Mouse (Mus musculus) CH12.LX (cell line): Measurements from ENCODE around the gene Odf3l2. TPM values are rescaled to one million over a fixed set of nuclear protein-coding genes. Genes with fewer than 3 reads are reported as not detected.

ENCODE experiments used
- DNase-seq: peaks from one replicate; pipeline ENCODE4 v3.0.0-alpha.2; 2013; ENCODE audit errors: extremely low read depth
- H3K27ac ChIP-seq: 2 replicates; pipeline ENCODE4 v1.5.1; 2012; ENCODE audit warnings: low read depth, mild to moderate bottlenecking, control low read depth, moderate library complexity; ENCODE audit not compliant: insufficient read depth
- H3K27me3 ChIP-seq: replicated peaks from 2 replicates; pipeline ENCODE3; 2012; ENCODE audit warnings: inconsistent platforms
- H3K36me3 ChIP-seq, 2 experiments: replicated peaks in 1 of 2; 2 replicates each; pipeline versions ENCODE3 to v1.6.1; 2012; ENCODE audit warnings: inconsistent platforms in 1 of 2, low read length in 1 of 2, mild to moderate bottlenecking in 1 of 2, mixed read lengths in 1 of 2, moderate library complexity in 1 of 2; ENCODE audit not compliant: control insufficient read depth in 1 of 2, insufficient read depth in 1 of 2
- H3K4me1 ChIP-seq, 2 experiments: 2 replicates each; pipeline ENCODE4 v1.6.1; 2012; ENCODE audit warnings: inconsistent platforms in 1 of 2, moderate library complexity in 1 of 2; ENCODE audit not compliant: insufficient read depth in 2 of 2, control insufficient read depth in 1 of 2
- H3K4me2 ChIP-seq: 2 replicates; pipeline ENCODE4 v1.6.1; 2012; ENCODE audit warnings: low read depth, mild to moderate bottlenecking, control low read depth; ENCODE audit not compliant: poor library complexity, insufficient read depth, severe bottlenecking
- H3K4me3 ChIP-seq, 3 experiments: fragments of 150-350 bp in 1 of 3; sonication (generic) in 1 of 3; replicated peaks in 1 of 3; 2 replicates each; pipeline versions ENCODE3 to v1.5.1; 2011 to 2012; ENCODE audit warnings: low read depth in 2 of 3, low read length in 2 of 3, mild to moderate bottlenecking in 2 of 3, moderate library complexity in 2 of 3, control low read depth in 1 of 3, improper control_type of control experiment in 1 of 3, inconsistent platforms in 1 of 3, mixed read lengths in 1 of 3; ENCODE audit not compliant: poor library complexity in 1 of 3
- H3K79me2 ChIP-seq: replicated peaks from 2 replicates; pipeline ENCODE4 v1.6.1; 2012; ENCODE audit warnings: mild to moderate bottlenecking, moderate library complexity; ENCODE audit not compliant: control insufficient read depth, poor library complexity, insufficient read depth, severe bottlenecking; ENCODE audit errors: extremely low read depth
- H3K9ac ChIP-seq: 2 replicates; pipeline ENCODE4 v1.6.1; 2012; ENCODE audit warnings: low read depth, mild to moderate bottlenecking, control low read depth, moderate library complexity; ENCODE audit not compliant: insufficient read depth
- H3K9me3 ChIP-seq: replicated peaks from 2 replicates; pipeline ENCODE3; 2012; ENCODE audit warnings: low read length, inconsistent platforms, mixed read lengths
- BHLHE40 ChIP-seq: IDR thresholded peaks from 2 replicates; pipeline ENCODE4 v1.6.1; 2011; ENCODE audit warnings: mild to moderate bottlenecking, low read depth, low read length, improper control_type of control experiment
- CHD2 ChIP-seq: IDR thresholded peaks from 2 replicates; pipeline ENCODE4 v1.6.1; 2011; ENCODE audit warnings: low read length, improper control_type of control experiment
- CTCF ChIP-seq, 2 experiments: IDR thresholded peaks in 1 of 2; conservative IDR thresholded peaks in 1 of 2; 2 replicates each; pipeline ENCODE4 v1.5.1; 2011 to 2012; ENCODE audit warnings: low read depth in 2 of 2, low read length in 2 of 2, improper control_type of control experiment in 1 of 2, inconsistent platforms in 1 of 2, mild to moderate bottlenecking in 1 of 2, moderate library complexity in 1 of 2
- EP300 ChIP-seq: IDR thresholded peaks from 2 replicates; pipeline ENCODE4 v1.6.1; 2011; ENCODE audit warnings: low read length, improper control_type of control experiment
- GABPA ChIP-seq: IDR thresholded peaks from 2 replicates; pipeline ENCODE4 v1.6.1; 2012; ENCODE audit warnings: low read depth, low read length, improper control_type of control experiment, inconsistent platforms; ENCODE audit not compliant: insufficient replicate concordance
- IRF4 ChIP-seq: IDR thresholded peaks from 2 replicates; pipeline ENCODE4 v1.6.1; 2014; ENCODE audit warnings: low read depth, mild to moderate bottlenecking, inconsistent platforms, low read length, improper control_type of control experiment
- KAT2A ChIP-seq: IDR thresholded peaks from 2 replicates; pipeline ENCODE4 v1.6.1; 2012; ENCODE audit warnings: low read length, improper control_type of control experiment, inconsistent platforms; ENCODE audit not compliant: insufficient replicate concordance
- MAFK ChIP-seq: IDR thresholded peaks from 2 replicates; pipeline ENCODE4 v1.6.1; 2011; ENCODE audit warnings: low read length, improper control_type of control experiment; ENCODE audit not compliant: insufficient replicate concordance
- MAX ChIP-seq: IDR thresholded peaks from 2 replicates; pipeline ENCODE4 v1.6.1; 2011; ENCODE audit warnings: low read length, improper control_type of control experiment
- MXI1 ChIP-seq: IDR thresholded peaks from 2 replicates; pipeline ENCODE4 v1.6.1; 2011; ENCODE audit warnings: mild to moderate bottlenecking, low read depth, low read length, improper control_type of control experiment
- NELFE ChIP-seq: IDR thresholded peaks from 2 replicates; pipeline ENCODE4 v1.6.1; 2011; ENCODE audit warnings: low read depth, low read length, improper control_type of control experiment
- PAX5 ChIP-seq: IDR thresholded peaks from 2 replicates; pipeline ENCODE4 v1.6.1; 2012; ENCODE audit warnings: low read length, inconsistent platforms, mixed read lengths
- SIN3A ChIP-seq: IDR thresholded peaks from 2 replicates; pipeline ENCODE4 v1.6.1; 2012; ENCODE audit warnings: low read length, improper control_type of control experiment, inconsistent platforms
- SMC3 ChIP-seq: IDR thresholded peaks from 2 replicates; pipeline ENCODE4 v1.6.1; 2011; ENCODE audit warnings: low read depth, low read length, improper control_type of control experiment
- TCF12 ChIP-seq: IDR thresholded peaks from 2 replicates; pipeline ENCODE4 v1.6.1; 2014; ENCODE audit warnings: low read depth, mild to moderate bottlenecking, inconsistent platforms, low read length, improper control_type of control experiment
- UBTF ChIP-seq: IDR thresholded peaks from 2 replicates; pipeline ENCODE4 v1.6.1; 2012; ENCODE audit warnings: low read depth, mild to moderate bottlenecking, inconsistent platforms, low read length, improper control_type of control experiment, moderate library complexity
- USF2 ChIP-seq: conservative IDR thresholded peaks from 2 replicates; pipeline ENCODE4 v1.6.1; 2011; ENCODE audit warnings: low read depth, low read length, improper control_type of control experiment
- ZNF384 ChIP-seq: IDR thresholded peaks from 2 replicates; pipeline ENCODE4 v1.6.1; 2012; ENCODE audit warnings: low read depth, low read length, improper control_type of control experiment, inconsistent platforms
- dilution Hi-C: fragments of 300-500 bp; cut with MboI; formaldehyde crosslinking; loops from 2 replicates; pipeline ENCODE4 v1.14.3; 2020; ENCODE audit warnings: low sequenced_read_pairs; ENCODE audit not compliant: extremely low pct_unique_long_range_greater_than_20kb, extremely low pct_ligation_motif_present
- in situ Hi-C: fragments of 300-500 bp; cut with MboI; formaldehyde crosslinking; loops from 3 replicates; pipeline ENCODE4 v1.14.3; 2019; ENCODE audit warnings: low sequenced_read_pairs, low pct_ligation_motif_present, low pct_unique_long_range_greater_than_20kb, mixed read lengths
- polyA plus RNA-seq: library from polyadenylated mRNA; unstranded; fragments of >175 nt; gene quantifications from 2 replicates; pipeline ENCODE4 v1.2.1, GENCODE M21; 2012; ENCODE audit warnings: low read depth; ENCODE audit not compliant: insufficient read length
- total RNA-seq, 2 experiments: library from RNA; depleted of rRNA; stranded (reverse); fragments of 300-350 nt in 1 of 2; fragments of >200 nt in 1 of 2; gene quantifications; 2 replicates each; pipeline ENCODE4 v1.2.3; 2012 to 2014

The Odf3l2 gene
- total and polyA plus RNA-seq, 3 experiments: not detected

DNA sequence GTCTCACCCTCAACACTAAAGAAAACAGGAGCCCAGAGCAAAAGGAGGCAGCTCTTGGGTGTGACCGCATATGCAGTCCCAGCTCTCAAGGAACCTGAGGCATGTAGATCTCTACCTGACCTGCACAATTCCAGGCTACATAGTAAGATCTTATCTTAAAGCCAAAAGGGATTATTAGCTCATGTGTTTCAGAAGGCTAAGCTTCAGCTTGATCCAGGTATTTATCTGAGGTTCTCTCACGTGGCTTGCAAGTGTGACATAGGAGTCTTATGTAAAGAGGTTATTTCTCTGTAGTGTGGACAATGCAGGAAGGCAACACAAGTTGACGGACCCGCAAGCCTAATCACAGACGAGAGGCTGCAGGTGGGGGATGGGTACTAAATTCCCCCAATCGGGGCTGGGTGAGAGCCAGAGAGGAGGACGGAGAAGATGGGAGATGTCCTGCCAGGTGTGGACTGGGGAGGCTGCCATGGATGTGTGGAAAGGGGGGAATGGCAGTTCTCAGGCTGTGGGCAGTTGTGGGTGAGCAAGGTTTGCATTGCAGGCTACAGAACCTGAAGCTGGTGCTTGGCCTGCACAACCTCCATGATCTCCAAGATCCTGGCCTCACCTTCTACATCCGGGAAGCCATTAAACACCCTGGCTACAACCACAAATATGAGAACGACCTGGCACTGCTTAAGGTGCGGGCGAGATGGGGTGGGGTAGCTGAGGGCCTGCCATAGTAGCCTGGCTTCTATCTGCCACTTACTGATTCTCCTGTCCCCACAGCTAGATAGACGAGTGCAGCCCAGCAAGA, 48.2 kb upstream of the Odf3l2 start:
- no peaks in the 10 kb centered on the region for H3K79me2 ChIP-seq
- H3K27me3 ChIP-seq: no peaks in the 10 kb centered on the region
- peaks cover 6% of the 10 kb centered on the region for H3K9me3 ChIP-seq
- dilution Hi-C loops: no loop called here
- H3K36me3 ChIP-seq: peaks cover 6 to 19% of the 10 kb centered on the region in 2 experiments
- DNase-seq: no peak
- no peak overlapping the region for H3K4me2 ChIP-seq
- TF ChIP-seq MAX (no peak), BHLHE40 (no peak), SMC3 (no peak), MAFK (no peak), TCF12 (no peak), SIN3A (no peak)
- in situ Hi-C loops: loop anchor here (5.0 kb wide), 3 partner anchors 39 to 119 kb away; no protein-coding TSS in a partner anchor
- H3K4me1 ChIP-seq: peaks cover 0 to 9% of the 10 kb centered on the region in 2 experiments; a peak in 1 of 4 replicates
- H3K27ac ChIP-seq: no peak overlapping the region
- H3K9ac ChIP-seq: no peak overlapping the region
- no peak overlapping the region for H3K4me3 ChIP-seq

DNA sequence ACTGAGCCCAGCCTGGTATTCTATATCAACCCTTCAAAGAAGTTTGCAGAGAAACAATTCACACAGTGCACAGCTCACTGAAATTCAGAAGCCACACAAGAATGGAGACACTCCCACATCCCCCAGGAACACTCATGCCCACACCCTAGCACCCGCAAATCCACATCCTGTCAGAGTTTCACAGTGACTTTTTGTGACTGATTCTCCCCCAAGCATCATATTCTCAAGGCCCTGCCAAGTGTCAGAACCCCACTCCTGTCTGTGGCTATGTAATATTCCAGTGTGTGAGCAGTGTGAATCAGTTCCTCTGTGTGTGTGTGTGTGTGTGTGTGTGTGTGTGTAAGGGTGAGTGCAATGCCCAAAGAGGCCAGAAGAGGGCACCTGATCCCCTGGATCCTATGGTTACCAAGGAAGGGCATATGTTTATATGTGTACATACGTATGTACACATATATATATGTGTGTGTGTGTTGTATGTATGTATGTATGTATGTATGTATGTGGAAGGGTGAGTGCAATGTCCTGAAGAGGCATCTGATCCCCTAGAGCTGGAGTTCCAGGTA, 46.5 kb upstream of the Odf3l2 start:
- dilution Hi-C loops (no loop called here), in situ Hi-C loops (loop anchor here (5.0 kb wide), 3 partner anchors 40 to 120 kb away; no protein-coding TSS in a partner anchor)
- Histone ChIP-seq H3K9ac (no peak overlapping the region), H3K27me3 (no peaks in the 10 kb centered on the region), H3K36me3 (peaks cover 22 to 36% of the 10 kb centered on the region in 2 experiments), H3K9me3 (peaks cover 6% of the 10 kb centered on the region), H3K27ac (no peak overlapping the region), H3K79me2 (no peaks in the 10 kb centered on the region), H3K4me1 (peaks cover 0 to 12% of the 10 kb centered on the region in 2 experiments; a peak in 1 of 4 replicates), H3K4me3 (no peak overlapping the region), H3K4me2 (no peak overlapping the region)
- DNase-seq: no peak
- peak in 1 of 2 experiments; percentile 20; a peak in 2 of 4 replicates for TF ChIP-seq CTCF (conservative IDR thresholded peaks at IDR 0.05 in 1 of 2, IDR thresholded peaks at IDR 0.05 in 1 of 2; ENCODE audit: low read depth in 2 of 2, low read length in 2 of 2)
- TF ChIP-seq MXI1: no peak
- TF ChIP-seq GABPA: no peak

DNA sequence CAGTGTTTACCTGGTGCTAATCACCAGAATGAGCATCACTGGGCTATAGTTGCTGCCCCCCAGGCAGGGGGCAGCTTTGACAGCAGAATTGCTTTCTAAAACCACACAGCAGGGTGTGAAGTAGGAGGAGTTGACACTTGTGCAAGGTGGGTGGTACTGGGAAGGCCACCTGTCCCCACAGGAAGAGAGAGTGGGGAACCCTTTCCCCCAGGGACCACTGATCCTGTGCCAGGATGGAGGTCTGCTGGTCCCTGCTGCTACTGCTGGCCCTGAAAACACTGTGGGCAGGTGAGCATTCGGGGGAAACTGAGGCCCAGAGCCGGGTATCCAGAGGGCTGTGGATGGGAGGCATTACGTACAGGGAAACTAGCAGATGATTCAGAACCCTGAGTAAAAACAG, 43.6 kb upstream of the Odf3l2 start:
- H3K9me3 ChIP-seq: peaks cover 6% of the 10 kb centered on the region
- no peak overlapping the region for H3K27ac ChIP-seq
- H3K4me3 ChIP-seq: no peak overlapping the region
- TF ChIP-seq UBTF: no peak
- TF ChIP-seq NELFE: no peak
- TF ChIP-seq SIN3A: no peak
- no peak for TF ChIP-seq MAFK
- TF ChIP-seq PAX5: no peak
- no peak for TF ChIP-seq IRF4
- no peak for TF ChIP-seq ZNF384
- TF ChIP-seq SMC3: no peak
- TF ChIP-seq KAT2A: no peak
- no peak for TF ChIP-seq GABPA
- no peak for TF ChIP-seq USF2
- TF ChIP-seq CTCF (conservative IDR thresholded peaks at IDR 0.05 in 1 of 2, IDR thresholded peaks at IDR 0.05 in 1 of 2; ENCODE audit: low read depth in 2 of 2, low read length in 2 of 2): no peak
- TF ChIP-seq EP300: no peak
- TF ChIP-seq CHD2: no peak
- H3K9ac ChIP-seq: no peak overlapping the region
- H3K4me1 ChIP-seq: peaks cover 7 to 20% of the 10 kb centered on the region in 2 experiments
- in situ Hi-C loops (no loop called here), dilution Hi-C loops (no loop called here)
- H3K27me3 ChIP-seq: no peaks in the 10 kb centered on the region
- DNase-seq: no peak
- H3K4me2 ChIP-seq: no peak overlapping the region
- H3K79me2 ChIP-seq: peaks cover 9% of the 10 kb centered on the region
- peaks cover 47 to 63% of the 10 kb centered on the region in 2 experiments for H3K36me3 ChIP-seq
